Mouse (Mus musculus): ENCODE results near the gene Cd302. TPM values are rescaled to one million over a fixed set of nuclear protein-coding genes. Genes with fewer than 3 reads are reported as not detected.

Gene Cd302
- total and polyA plus RNA-seq, 3 experiments: not detected

DNA sequence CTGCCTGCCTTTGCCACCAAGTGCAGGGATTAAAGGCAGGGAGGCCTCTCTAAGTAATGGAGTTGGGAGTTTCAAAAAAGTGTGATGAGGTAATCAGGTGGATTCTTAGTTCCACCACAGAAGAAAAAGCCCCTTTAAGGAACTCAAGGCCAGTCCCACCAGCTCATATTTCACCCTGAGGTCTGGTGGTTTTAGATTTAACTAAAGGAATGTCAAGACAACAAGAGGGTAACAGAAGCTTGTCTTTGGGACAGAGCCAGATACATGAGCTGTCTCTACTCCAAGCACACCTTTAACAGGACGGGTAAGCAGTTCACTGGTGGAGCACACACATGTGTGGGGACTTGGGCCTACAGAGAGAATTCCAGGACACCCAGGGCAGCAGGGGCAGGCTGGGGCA, 16.7 kb downstream of the Cd302 start:
- Histone ChIP-seq H3K4me2 (ENCODE audit: insufficient read depth, low read depth, poor library complexity, severe bottlenecking) (no peak overlapping the region), H3K36me3 (replicated peaks in 1 of 2; ENCODE audit: control insufficient read depth in 1 of 2, insufficient read depth in 1 of 2, low read length in 1 of 2) (no peaks in the 10 kb centered on the region), H3K9me3 (replicated peaks; ENCODE audit: low read length) (peaks cover 5% of the 10 kb centered on the region), H3K27ac (ENCODE audit: insufficient read depth, low read depth) (no peak overlapping the region), H3K4me1 (ENCODE audit: control insufficient read depth in 1 of 2, insufficient read depth in 2 of 2) (peaks cover 0 to 10% of the 10 kb centered on the region in 2 experiments; a peak in 2 of 4 replicates), H3K4me3 (replicated peaks in 1 of 3; ENCODE audit: low read depth in 2 of 3, low read length in 2 of 3, poor library complexity in 1 of 3) (no peak overlapping the region), H3K79me2 (replicated peaks; ENCODE audit: control insufficient read depth, extremely low read depth, insufficient read depth, poor library complexity, severe bottlenecking) (no peaks in the 10 kb centered on the region), H3K27me3 (replicated peaks) (no peaks in the 10 kb centered on the region), H3K9ac (ENCODE audit: insufficient read depth, low read depth) (no peak overlapping the region)
- in situ Hi-C loops (cut with MboI; ENCODE audit: low pct_ligation_motif_present, low pct_unique_long_range_greater_than_20kb, low sequenced_read_pairs) (no loop called here), dilution Hi-C loops (cut with MboI; ENCODE audit: extremely low pct_ligation_motif_present, extremely low pct_unique_long_range_greater_than_20kb, low sequenced_read_pairs) (no loop called here)
- DNase-seq (ENCODE audit: extremely low read depth): no peak
- TF ChIP-seq USF1 (IDR thresholded peaks at IDR 0.05; ENCODE audit: low read depth, low read length) (no peak), EP300 (IDR thresholded peaks at IDR 0.05; ENCODE audit: low read length) (no peak), POLR2A (IDR thresholded peaks at IDR 0.05; ENCODE audit: low read depth, low read length) (no peak), JUN (IDR thresholded peaks at IDR 0.05; ENCODE audit: insufficient read depth, low read depth, low read length) (no peak), MAFK (IDR thresholded peaks at IDR 0.05; ENCODE audit: insufficient replicate concordance, low read length) (no peak), ETS1 (conservative IDR thresholded peaks at IDR 0.05; ENCODE audit: low read depth, low read length) (no peak)

DNA sequence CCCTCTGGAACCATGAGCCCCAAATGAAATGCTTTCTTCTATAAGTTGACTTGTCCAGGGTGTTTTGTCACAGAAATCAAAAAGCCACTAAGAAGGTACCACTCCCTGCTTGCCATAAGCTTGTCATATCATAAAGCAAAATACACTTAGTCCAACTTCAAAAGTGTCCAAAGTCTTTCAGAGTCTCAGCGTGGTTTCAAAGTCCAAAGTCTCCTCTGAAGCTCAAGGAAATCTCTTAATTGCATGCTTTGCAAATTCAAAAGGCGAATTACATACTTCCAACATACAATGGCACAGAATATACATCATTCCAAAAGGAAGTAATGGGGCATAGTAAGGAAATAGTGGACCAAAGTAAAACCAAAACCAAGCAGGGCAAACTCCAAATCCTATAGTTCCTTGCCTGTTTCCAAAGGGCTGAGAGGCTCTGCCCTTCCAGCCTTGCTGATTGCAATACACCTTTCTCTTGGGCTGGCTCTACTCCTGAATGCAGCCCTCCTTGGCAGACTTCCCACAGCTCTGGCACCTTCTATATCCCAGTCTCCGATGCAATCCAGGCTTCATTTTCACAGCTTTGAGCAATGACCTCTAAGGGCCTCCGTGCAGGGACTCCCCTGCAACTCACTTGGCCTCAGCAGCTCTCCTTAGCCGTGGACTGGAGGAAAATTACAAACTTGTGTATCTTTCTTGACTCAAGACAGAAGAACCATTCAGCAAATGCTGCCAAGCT, 23.5 kb downstream of the Cd302 start:
- Histone ChIP-seq H3K36me3 (replicated peaks in 1 of 2; ENCODE audit: control insufficient read depth in 1 of 2, insufficient read depth in 1 of 2, low read length in 1 of 2) (no peaks in the 10 kb centered on the region), H3K79me2 (replicated peaks; ENCODE audit: control insufficient read depth, extremely low read depth, insufficient read depth, poor library complexity, severe bottlenecking) (no peaks in the 10 kb centered on the region), H3K4me2 (ENCODE audit: insufficient read depth, low read depth, poor library complexity, severe bottlenecking) (no peak overlapping the region), H3K4me3 (replicated peaks in 1 of 3; ENCODE audit: low read depth in 2 of 3, low read length in 2 of 3, poor library complexity in 1 of 3) (no peak overlapping the region), H3K9ac (ENCODE audit: insufficient read depth, low read depth) (no peak overlapping the region), H3K27ac (ENCODE audit: insufficient read depth, low read depth) (no peak overlapping the region), H3K27me3 (replicated peaks) (no peaks in the 10 kb centered on the region), H3K4me1 (ENCODE audit: control insufficient read depth in 1 of 2, insufficient read depth in 2 of 2) (no peaks in the 10 kb centered on the region), H3K9me3 (replicated peaks; ENCODE audit: low read length) (peaks cover 2% of the 10 kb centered on the region)
- DNase-seq (ENCODE audit: extremely low read depth): no peak
- dilution Hi-C loops (cut with MboI; ENCODE audit: extremely low pct_ligation_motif_present, extremely low pct_unique_long_range_greater_than_20kb, low sequenced_read_pairs) (no loop called here), in situ Hi-C loops (cut with MboI; ENCODE audit: low pct_ligation_motif_present, low pct_unique_long_range_greater_than_20kb, low sequenced_read_pairs) (no loop called here)
- TF ChIP-seq HCFC1 (IDR thresholded peaks at IDR 0.05; ENCODE audit: low read depth, low read length) (no peak), USF1 (IDR thresholded peaks at IDR 0.05; ENCODE audit: low read depth, low read length) (no peak), E2F4 (IDR thresholded peaks at IDR 0.05; ENCODE audit: insufficient replicate concordance, low read depth, low read length) (no peak), MAFK (IDR thresholded peaks at IDR 0.05; ENCODE audit: insufficient replicate concordance, low read length) (no peak), MAX (IDR thresholded peaks at IDR 0.05; ENCODE audit: low read length) (no peak), JUN (IDR thresholded peaks at IDR 0.05; ENCODE audit: insufficient read depth, low read depth, low read length) (no peak), NRF1 (IDR thresholded peaks at IDR 0.05; ENCODE audit: low read depth, low read length) (no peak), IRF4 (IDR thresholded peaks at IDR 0.05; ENCODE audit: low read depth, low read length) (no peak), UBTF (IDR thresholded peaks at IDR 0.05; ENCODE audit: low read depth, low read length) (no peak), MXI1 (IDR thresholded peaks at IDR 0.05; ENCODE audit: low read depth, low read length) (no peak), ELF1 (IDR thresholded peaks at IDR 0.05; ENCODE audit: low read depth, low read length) (no peak), NELFE (IDR thresholded peaks at IDR 0.05; ENCODE audit: low read depth, low read length) (no peak)

Data from CH12.LX (cell line).